Mouse (Mus musculus) adrenal gland, postnatal 14 days (tissue): ENCODE data around the gene Scrn3. TPM values are rescaled to one million over a fixed set of nuclear protein-coding genes. Genes with fewer than 3 reads are reported as not detected.

ENCODE experiments used
- DNase-seq: peaks from one replicate; pipeline ENCODE4 v3.0.0; 2021; ENCODE audit warnings: mixed read lengths
- total RNA-seq: library from RNA; stranded (reverse); gene quantifications from 2 replicates; pipeline ENCODE4 v1.2.3, GENCODE M21; 2021

Gene Scrn3
- total RNA-seq, 1 experiment from 2014 or later: 20.3 TPM

GRCm38 (mm10) chr2:73313117-73313501, 708 bp downstream of the Scrn3 start:
- peak; percentile 58 for DNase-seq

- DNase-seq: no peak
Observed at GRCm38 (mm10) chr2:73314311-73314710, 1.9 kb downstream of the Scrn3 start.

GRCm38 (mm10) chr2:73317426-73317825, 5.0 kb downstream of the Scrn3 start:
- no peak for DNase-seq

GRCm38 (mm10) chr2:73319218-73319617, 6.8 kb downstream of the Scrn3 start:
- DNase-seq: no peak

GRCm38 (mm10) chr2:73322991-73323390, 10.6 kb downstream of the Scrn3 start:
- no peak for DNase-seq

GRCm38 (mm10) chr2:73325871-73326270, 13.5 kb downstream of the Scrn3 start:
- peak; percentile 21 for DNase-seq

GRCm38 (mm10) chr2:73335949-73336348, 23.5 kb downstream of the Scrn3 start:
- DNase-seq: no peak

GRCm38 (mm10) chr2:73338415-73338814, 26.0 kb downstream of the Scrn3 start:
- no peak for DNase-seq

- DNase-seq: no peak
Observed at GRCm38 (mm10) chr2:73343701-73344100, 31.3 kb downstream of the Scrn3 start.

GRCm38 (mm10) chr2:73345204-73345603, 32.8 kb downstream of the Scrn3 start:
- no peak for DNase-seq

GRCm38 (mm10) chr2:73346345-73347086, 34.1 kb downstream of the Scrn3 start:
- no peak for DNase-seq

GRCm38 (mm10) chr2:73347136-73347535, 34.7 kb downstream of the Scrn3 start:
- DNase-seq: no peak

GRCm38 (mm10) chr2:73347766-73348165, 35.4 kb downstream of the Scrn3 start:
- DNase-seq: no peak

GRCm38 (mm10) chr2:73348221-73348620, 35.8 kb downstream of the Scrn3 start:
- DNase-seq: no peak

- DNase-seq: no peak
Observed at GRCm38 (mm10) chr2:73351496-73351895, 39.1 kb downstream of the Scrn3 start.

GRCm38 (mm10) chr2:73351927-73352374, 39.5 kb downstream of the Scrn3 start:
- DNase-seq: no peak

- DNase-seq: no peak
Observed at GRCm38 (mm10) chr2:73357004-73357403, 44.6 kb downstream of the Scrn3 start.

GRCm38 (mm10) chr2:73359941-73360340, 47.5 kb downstream of the Scrn3 start:
- DNase-seq: no peak

GRCm38 (mm10) chr2:73360536-73360935, 48.1 kb downstream of the Scrn3 start:
- DNase-seq: no peak

- DNase-seq: no peak
Observed at GRCm38 (mm10) chr2:73363448-73363847, 51.0 kb downstream of the Scrn3 start.

GRCm38 (mm10) chr2:73371530-73372335, 59.3 kb downstream of the Scrn3 start:
- no peak for DNase-seq

GRCm38 (mm10) chr2:73378326-73378725, 65.9 kb downstream of the Scrn3 start:
- DNase-seq: no peak

GRCm38 (mm10) chr2:73379656-73380055, 67.3 kb downstream of the Scrn3 start:
- no peak for DNase-seq
